Mouse (Mus musculus): ENCODE results near the gene Bnip3. TPM values are rescaled to one million over a fixed set of nuclear protein-coding genes. Genes with fewer than 3 reads are reported as not detected.

Gene Bnip3
- total and polyA plus RNA-seq, 3 experiments, result 20.8 to 294 (median 102) TPM

GRCm38 (mm10) chr7:138941571-138941970 is 32.3 kb upstream of the Bnip3 start:
- H3K4me2 ChIP-seq (ENCODE audit: insufficient read depth, low read depth, poor library complexity, severe bottlenecking), result no peak overlapping the region
- H3K4me1 ChIP-seq (ENCODE audit: control insufficient read depth in 1 of 2, insufficient read depth in 2 of 2), result no peaks in the 10 kb centered on the region
- H3K9me3 ChIP-seq (replicated peaks; ENCODE audit: low read length), result peaks cover 9% of the 10 kb centered on the region
- no peak overlapping the region for H3K4me3 ChIP-seq (replicated peaks in 1 of 3; ENCODE audit: low read depth in 2 of 3, low read length in 2 of 3, poor library complexity in 1 of 3)
- in situ Hi-C loops (cut with MboI; ENCODE audit: low pct_ligation_motif_present, low pct_unique_long_range_greater_than_20kb, low sequenced_read_pairs) (no loop called here), dilution Hi-C loops (cut with MboI; ENCODE audit: extremely low pct_ligation_motif_present, extremely low pct_unique_long_range_greater_than_20kb, low sequenced_read_pairs) (no loop called here)
- peaks cover 51% of the 10 kb centered on the region for H3K27me3 ChIP-seq (replicated peaks)
- H3K79me2 ChIP-seq (replicated peaks; ENCODE audit: control insufficient read depth, extremely low read depth, insufficient read depth, poor library complexity, severe bottlenecking), result no peaks in the 10 kb centered on the region
- H3K27ac ChIP-seq (ENCODE audit: insufficient read depth, low read depth), result no peak overlapping the region
- no peaks in the 10 kb centered on the region for H3K36me3 ChIP-seq (replicated peaks in 1 of 2; ENCODE audit: control insufficient read depth in 1 of 2, insufficient read depth in 1 of 2, low read length in 1 of 2)
- DNase-seq (ENCODE audit: extremely low read depth), result no peak
- H3K9ac ChIP-seq (ENCODE audit: insufficient read depth, low read depth), result no peak overlapping the region
- TF ChIP-seq ZKSCAN1 (IDR thresholded peaks at IDR 0.05; ENCODE audit: borderline replicate concordance, low read depth, low read length), result no peak
- no peak for TF ChIP-seq GABPA (IDR thresholded peaks at IDR 0.05; ENCODE audit: insufficient replicate concordance, low read depth, low read length)
- no peak for TF ChIP-seq ETS1 (conservative IDR thresholded peaks at IDR 0.05; ENCODE audit: low read depth, low read length)
- TF ChIP-seq MAFK (IDR thresholded peaks at IDR 0.05; ENCODE audit: insufficient replicate concordance, low read length), result no peak
- TF ChIP-seq CTCF (conservative IDR thresholded peaks at IDR 0.05 in 1 of 2, IDR thresholded peaks at IDR 0.05 in 1 of 2; ENCODE audit: low read depth in 2 of 2, low read length in 2 of 2), result no peak
- TF ChIP-seq RCOR1 (conservative IDR thresholded peaks at IDR 0.05; ENCODE audit: low read depth, low read length), result no peak
- TF ChIP-seq NRF1 (IDR thresholded peaks at IDR 0.05; ENCODE audit: low read depth, low read length), result no peak
- TF ChIP-seq JUND (conservative IDR thresholded peaks at IDR 0.05; ENCODE audit: low read depth, low read length), result no peak
- TF ChIP-seq ELF1 (IDR thresholded peaks at IDR 0.05; ENCODE audit: low read depth, low read length), result no peak
- TF ChIP-seq ZMIZ1 (IDR thresholded peaks at IDR 0.05; ENCODE audit: low read depth, low read length), result no peak
- TF ChIP-seq KAT2A (IDR thresholded peaks at IDR 0.05; ENCODE audit: insufficient replicate concordance, low read length), result no peak
- no peak for TF ChIP-seq HCFC1 (IDR thresholded peaks at IDR 0.05; ENCODE audit: low read depth, low read length)
- TF ChIP-seq UBTF (IDR thresholded peaks at IDR 0.05; ENCODE audit: low read depth, low read length), result no peak
- no peak for TF ChIP-seq SMC3 (IDR thresholded peaks at IDR 0.05; ENCODE audit: low read depth, low read length)
- no peak for TF ChIP-seq JUN (IDR thresholded peaks at IDR 0.05; ENCODE audit: insufficient read depth, low read depth, low read length)

DNA sequence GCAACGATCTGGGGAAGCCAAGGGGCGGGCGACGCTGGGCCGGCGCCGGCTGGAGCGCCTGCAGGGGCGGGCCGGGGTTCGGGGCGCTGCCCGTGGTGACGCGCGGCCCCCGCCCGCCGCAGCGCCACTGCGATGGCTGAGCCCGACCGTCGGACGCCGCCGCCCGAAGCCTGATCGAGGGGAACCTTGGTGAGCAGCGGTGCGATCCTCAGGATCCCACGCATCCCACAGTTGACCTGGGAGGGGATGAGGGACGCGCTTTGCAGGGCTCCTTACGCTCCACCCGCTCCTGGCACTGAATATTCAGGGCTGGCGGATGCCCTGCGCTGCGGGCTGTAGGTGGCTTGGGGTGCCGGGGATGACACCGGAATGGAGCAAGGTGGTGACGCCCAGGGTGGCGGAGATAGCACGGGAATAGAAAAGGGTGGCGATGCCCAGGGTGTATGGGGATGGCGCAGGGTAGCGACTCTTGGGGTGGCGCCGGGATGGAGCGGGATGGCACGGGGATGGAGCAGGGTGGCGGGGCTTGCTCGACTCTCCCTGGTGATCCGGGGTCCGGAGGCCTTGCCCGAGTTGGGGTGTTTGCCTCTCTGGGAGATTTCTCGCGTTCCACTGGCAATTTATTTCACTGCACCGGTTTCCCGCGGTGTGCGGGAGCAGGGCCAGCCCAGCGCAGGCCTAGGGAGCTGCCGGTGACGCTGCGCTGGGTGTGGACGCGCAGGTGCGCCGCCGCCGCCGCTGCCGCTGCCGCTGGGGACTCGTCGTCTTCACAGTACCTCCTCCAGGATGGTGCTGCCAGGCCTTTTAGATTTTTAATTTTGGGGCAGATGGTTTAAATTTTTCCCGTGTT is 31.5 kb upstream of the Bnip3 start, which contains the start of gene Jakmip3:
Jakmip3 (plus strand) TSS at position 119 of the 850 bp plus-strand sequence.
- Histone ChIP-seq H3K4me3 (replicated peaks in 1 of 3; ENCODE audit: low read depth in 2 of 3, low read length in 2 of 3, poor library complexity in 1 of 3) (no peak within 1 kb of the TSS), H3K4me2 (ENCODE audit: insufficient read depth, low read depth, poor library complexity, severe bottlenecking) (no peak within 1 kb of the TSS), H3K27ac (ENCODE audit: insufficient read depth, low read depth) (no peak within 1 kb of the TSS), H3K36me3 (replicated peaks in 1 of 2; ENCODE audit: control insufficient read depth in 1 of 2, insufficient read depth in 1 of 2, low read length in 1 of 2) (no peaks in the 10 kb centered on the region), H3K79me2 (replicated peaks; ENCODE audit: control insufficient read depth, extremely low read depth, insufficient read depth, poor library complexity, severe bottlenecking) (no peaks in the 10 kb centered on the region), H3K9me3 (replicated peaks; ENCODE audit: low read length) (peaks cover 16% of the 10 kb centered on the region), H3K27me3 (replicated peaks) (peaks cover 55% of the 10 kb centered on the region), H3K4me1 (ENCODE audit: control insufficient read depth in 1 of 2, insufficient read depth in 2 of 2) (no peaks in the 10 kb centered on the region), H3K9ac (ENCODE audit: insufficient read depth, low read depth) (no peak within 1 kb of the TSS)
- dilution Hi-C loops (cut with MboI; ENCODE audit: extremely low pct_ligation_motif_present, extremely low pct_unique_long_range_greater_than_20kb, low sequenced_read_pairs) (no loop called here), in situ Hi-C loops (cut with MboI; ENCODE audit: low pct_ligation_motif_present, low pct_unique_long_range_greater_than_20kb, low sequenced_read_pairs) (no loop called here)
- DNase-seq (ENCODE audit: extremely low read depth), result no peak
- no peak for TF ChIP-seq MAX (IDR thresholded peaks at IDR 0.05; ENCODE audit: low read length)
- no peak for TF ChIP-seq ZNF384 (IDR thresholded peaks at IDR 0.05; ENCODE audit: low read depth, low read length)
- no peak for TF ChIP-seq MAZ (IDR thresholded peaks at IDR 0.05; ENCODE audit: low read depth, low read length)
- TF ChIP-seq SMC3 (IDR thresholded peaks at IDR 0.05; ENCODE audit: low read depth, low read length), result no peak
- no peak for TF ChIP-seq HCFC1 (IDR thresholded peaks at IDR 0.05; ENCODE audit: low read depth, low read length)
- no peak for TF ChIP-seq UBTF (IDR thresholded peaks at IDR 0.05; ENCODE audit: low read depth, low read length)
- no peak for TF ChIP-seq IRF4 (IDR thresholded peaks at IDR 0.05; ENCODE audit: low read depth, low read length)
- TF ChIP-seq USF2 (conservative IDR thresholded peaks at IDR 0.05; ENCODE audit: low read depth, low read length), result no peak
- TF ChIP-seq TBP (conservative IDR thresholded peaks at IDR 0.05; ENCODE audit: low read depth, low read length), result no peak
- TF ChIP-seq ZMIZ1 (IDR thresholded peaks at IDR 0.05; ENCODE audit: low read depth, low read length), result no peak
- TF ChIP-seq ETS1 (conservative IDR thresholded peaks at IDR 0.05; ENCODE audit: low read depth, low read length), result no peak
- no peak for TF ChIP-seq ZC3H11A (IDR thresholded peaks at IDR 0.05; ENCODE audit: low read depth, low read length)
- TF ChIP-seq POLR2A (IDR thresholded peaks at IDR 0.05; ENCODE audit: low read depth, low read length), result no peak
- no peak for TF ChIP-seq BHLHE40 (IDR thresholded peaks at IDR 0.05; ENCODE audit: low read depth, low read length)
- no peak for TF ChIP-seq NELFE (IDR thresholded peaks at IDR 0.05; ENCODE audit: low read depth, low read length)
- no peak for TF ChIP-seq TCF12 (IDR thresholded peaks at IDR 0.05; ENCODE audit: low read depth, low read length)
- no peak for TF ChIP-seq CHD1 (IDR thresholded peaks at IDR 0.05; ENCODE audit: low read depth, low read length)
- no peak for TF ChIP-seq EP300 (IDR thresholded peaks at IDR 0.05; ENCODE audit: low read length)
- TF ChIP-seq CHD2 (IDR thresholded peaks at IDR 0.05; ENCODE audit: low read length), result no peak
- no peak for TF ChIP-seq CTCF (conservative IDR thresholded peaks at IDR 0.05 in 1 of 2, IDR thresholded peaks at IDR 0.05 in 1 of 2; ENCODE audit: low read depth in 2 of 2, low read length in 2 of 2)

Measured in CH12.LX (cell line).